Mouse (Mus musculus) ovary, postnatal 10 days (tissue): ENCODE measurements around the gene Pcna.
"Not testable (repeated sequence)": the region's sequence is repeated elsewhere in the genome, so short reads cannot be mapped to it uniquely, and the experiment has no call there.

Source experiments
- DNase-seq: peaks from one replicate; pipeline ENCODE4 v3.0.0; 2022; ENCODE audit warnings: low spot score

The Pcna gene

GRCm38 (mm10) chr2:132276249-132276648 is 23.1 kb upstream of the Pcna start:
- no peak for DNase-seq

DNA sequence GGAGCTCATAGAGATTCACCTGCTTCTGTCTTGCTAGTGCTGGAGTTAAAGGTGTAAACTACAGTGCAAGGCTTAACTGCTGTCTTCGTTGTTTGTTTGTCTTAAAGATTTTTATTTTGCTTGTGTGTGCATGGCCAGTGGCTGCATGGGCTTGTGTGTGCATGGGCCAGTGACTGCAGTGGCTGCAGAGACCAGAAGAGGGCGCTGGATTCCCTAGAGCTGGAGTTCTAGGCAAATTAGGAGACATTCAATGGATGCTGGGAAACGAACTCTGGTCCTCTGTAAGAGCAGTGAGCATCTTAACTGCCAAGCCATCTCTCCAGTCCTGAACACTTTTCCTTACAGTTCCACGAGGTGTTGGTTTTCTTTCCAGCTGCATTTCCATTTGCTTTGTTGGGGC is 22.4 kb upstream of the Pcna start:
- DNase-seq = no peak

GRCm38 (mm10) chr2:132272694-132273389 is 19.7 kb upstream of the Pcna start:
- DNase-seq = no peak

- no peak for DNase-seq
Observed at GRCm38 (mm10) chr2:132270331-132270951, 17.3 kb upstream of the Pcna start.

DNA sequence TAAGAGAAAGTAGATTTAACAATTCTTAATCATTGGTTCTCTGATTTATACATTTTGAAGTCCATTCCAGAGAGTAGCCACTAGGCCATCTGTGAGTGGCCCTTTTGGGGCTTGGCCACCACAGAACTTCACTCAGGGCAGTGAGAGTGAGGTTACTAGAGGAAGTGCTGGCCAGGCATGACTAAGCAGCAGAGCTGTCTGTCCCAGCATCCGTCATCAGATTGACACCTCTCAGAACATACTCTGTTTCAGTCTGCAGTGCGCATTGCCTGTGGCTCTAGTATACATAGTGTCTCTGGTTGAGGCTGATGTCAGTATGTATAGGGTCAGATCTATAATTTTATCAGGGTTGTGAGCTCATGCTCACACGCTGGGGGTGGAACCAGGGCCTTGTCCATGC is 16.1 kb upstream of the Pcna start:
- DNase-seq = no peak

- no peak for DNase-seq
Observed at GRCm38 (mm10) chr2:132266086-132266485, 13.0 kb upstream of the Pcna start.

DNA sequence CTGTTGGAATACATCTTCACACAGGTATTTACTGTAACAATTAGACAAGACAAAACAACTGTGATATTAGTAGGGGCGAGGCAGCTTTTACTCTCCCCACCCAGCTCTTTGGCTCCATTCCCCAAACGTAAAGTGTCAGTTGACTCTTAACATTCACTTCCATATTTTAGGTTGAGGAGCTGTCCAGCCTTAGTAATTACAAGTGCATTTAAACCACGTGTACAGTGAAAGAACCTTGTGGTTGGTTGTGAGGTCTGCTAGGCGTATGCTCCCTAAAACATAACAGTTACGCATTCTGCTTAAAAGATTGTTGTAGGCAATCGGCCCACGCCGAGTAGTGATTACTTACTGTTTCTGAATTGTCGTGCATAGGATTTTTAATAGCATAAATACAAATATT is 12.1 kb upstream of the Pcna start:
- DNase-seq = no peak

- no peak for DNase-seq
Observed at GRCm38 (mm10) chr2:132264266-132264710, 11.2 kb upstream of the Pcna start.

DNA sequence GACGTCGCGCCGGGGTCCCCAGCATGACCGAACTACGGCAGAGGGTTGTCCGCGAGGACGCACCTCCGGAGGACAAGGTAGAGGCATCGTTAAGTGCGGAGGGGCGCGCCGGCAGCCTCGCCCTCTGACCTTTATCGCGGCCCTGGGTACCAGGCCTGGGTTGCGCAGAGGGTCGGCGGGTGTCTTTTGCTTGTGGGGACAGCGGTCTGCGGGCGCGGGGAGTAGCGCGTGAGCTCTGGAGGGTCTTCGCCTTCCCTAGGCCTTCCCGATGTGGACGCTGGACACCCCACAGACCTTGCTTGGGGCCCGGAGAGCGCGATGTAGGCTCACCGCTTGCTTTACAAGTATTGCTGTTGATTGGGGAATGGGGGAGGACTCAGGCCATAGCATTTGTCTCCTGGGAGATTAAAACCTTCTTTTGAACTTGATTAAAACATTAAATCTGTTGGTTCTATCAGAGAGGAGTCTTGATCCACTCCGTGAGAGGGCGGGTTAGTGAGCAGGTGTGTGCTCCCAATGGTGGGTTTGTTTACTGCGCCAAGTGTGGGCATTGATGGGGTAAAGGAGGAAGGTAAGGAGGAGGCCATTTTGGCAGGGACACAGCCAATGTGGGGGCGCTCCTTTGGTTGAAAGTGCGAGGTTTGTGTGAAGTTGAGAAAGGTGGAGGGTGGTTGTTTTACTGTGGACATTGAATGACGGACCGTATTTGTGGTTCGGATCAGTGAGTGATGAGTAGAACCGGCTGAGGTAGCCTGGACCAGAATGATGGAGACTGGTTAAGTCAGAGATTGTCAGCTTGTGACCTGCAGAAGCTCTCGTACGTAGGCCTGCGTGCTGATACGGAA is 10.5 kb upstream of the Pcna start:
- DNase-seq = no peak

DNA sequence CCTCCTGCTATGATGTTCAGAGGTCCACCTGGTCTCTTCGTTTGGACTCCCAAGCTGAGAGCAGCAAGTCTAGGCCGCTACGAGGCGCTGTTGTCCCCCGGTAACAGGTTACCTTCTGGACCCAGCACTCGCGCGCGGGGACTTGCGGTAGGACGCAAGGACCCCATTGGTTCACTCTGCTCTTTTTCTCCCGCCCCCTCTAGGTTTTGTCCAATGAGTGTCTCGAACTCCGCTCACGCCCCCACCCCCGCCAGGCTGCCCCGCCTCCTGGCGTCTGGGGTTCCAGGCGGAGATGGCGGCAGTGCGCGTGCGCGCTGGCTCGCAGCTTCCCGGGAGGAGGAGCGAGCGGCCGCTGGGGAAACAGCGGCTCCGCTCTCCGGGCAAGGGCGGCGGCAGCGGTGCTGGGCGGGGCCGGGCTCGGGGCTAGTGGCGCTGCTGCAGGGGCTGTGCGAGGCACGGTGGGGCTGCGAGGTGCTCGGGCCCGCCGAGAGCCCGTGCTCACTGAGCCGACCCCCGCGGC is 9.8 kb upstream of the Pcna start, which contains the start of gene Cds2:
Gene Cds2 (plus strand): TSS at position 270 of the 520 bp plus-strand sequence.
- peak; percentile 96 for DNase-seq

DNA sequence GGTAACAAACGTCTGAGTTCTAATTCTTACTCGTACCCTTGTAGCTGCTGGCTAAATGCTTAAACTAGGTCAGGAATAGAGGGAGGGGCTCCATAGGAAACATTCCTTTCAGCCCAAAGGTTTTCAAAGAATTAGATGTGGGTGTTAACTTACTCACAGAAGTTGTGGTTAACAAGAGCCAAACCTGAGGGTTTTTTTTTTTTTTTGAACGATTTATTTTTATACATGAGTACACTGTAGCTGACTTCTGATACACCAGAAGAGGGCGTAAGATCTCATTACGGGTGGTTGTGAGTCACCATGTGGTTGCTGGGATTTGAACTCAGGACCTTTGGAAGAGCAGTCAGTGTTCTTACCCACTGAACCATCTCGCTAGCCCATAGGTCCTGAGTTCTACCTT is 9.1 kb upstream of the Pcna start:
- no peak for DNase-seq

DNA sequence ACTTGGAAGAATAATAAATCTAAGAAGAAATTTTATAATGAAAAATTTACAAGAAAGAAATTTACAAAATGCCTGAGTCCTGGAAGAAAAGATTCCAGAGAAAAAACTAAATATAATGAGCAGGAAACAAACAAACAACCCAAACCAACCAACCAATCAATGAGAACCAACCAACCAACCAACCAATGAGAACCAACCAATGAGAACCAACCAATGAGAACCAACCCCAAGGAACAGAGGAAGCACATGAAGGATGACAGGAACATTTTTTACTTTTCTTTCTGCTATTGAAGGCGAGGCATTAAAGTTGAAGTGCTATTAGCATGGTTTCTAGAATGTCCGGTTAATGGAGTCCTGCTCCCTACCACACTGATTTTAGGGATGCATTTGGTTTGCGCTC is 7.5 kb upstream of the Pcna start:
- no peak for DNase-seq

DNA sequence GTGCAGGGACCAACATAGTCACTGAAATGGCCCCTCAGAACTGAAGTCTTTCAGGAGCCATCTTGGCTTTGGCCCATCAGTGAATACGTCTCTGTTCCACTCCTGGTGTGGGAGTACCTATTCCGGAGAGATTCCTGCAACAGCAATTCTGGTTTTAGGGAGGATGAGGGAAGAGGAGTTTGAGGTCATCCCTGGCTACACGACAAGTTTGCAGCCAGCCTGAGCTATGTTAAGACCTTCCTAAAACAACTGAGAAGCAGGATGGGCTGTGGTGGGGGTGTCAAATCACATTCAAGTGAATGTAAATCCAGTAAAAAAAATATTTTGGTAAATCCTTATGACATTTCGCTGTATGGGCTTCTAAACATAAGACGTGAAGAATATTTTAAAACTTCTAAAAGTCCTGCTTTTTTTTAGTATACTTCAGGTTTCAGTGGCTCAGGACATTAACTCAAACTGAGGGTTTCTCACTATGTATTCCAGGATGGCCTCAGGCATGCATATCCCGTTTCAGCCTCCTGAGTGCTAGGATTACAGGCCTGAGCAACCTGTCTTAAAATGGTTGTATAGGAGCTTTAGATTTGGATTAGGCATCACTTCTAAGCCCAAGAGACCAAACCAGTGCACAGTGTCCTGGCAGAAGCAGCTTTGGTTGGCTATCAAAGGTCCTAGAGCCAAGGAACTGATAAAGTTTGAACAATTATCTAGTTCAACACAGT is 4.4 kb upstream of the Pcna start:
- no peak for DNase-seq

- no peak for DNase-seq
Observed at GRCm38 (mm10) chr2:132253603-132254002, 489 bp upstream of the Pcna start.

DNA sequence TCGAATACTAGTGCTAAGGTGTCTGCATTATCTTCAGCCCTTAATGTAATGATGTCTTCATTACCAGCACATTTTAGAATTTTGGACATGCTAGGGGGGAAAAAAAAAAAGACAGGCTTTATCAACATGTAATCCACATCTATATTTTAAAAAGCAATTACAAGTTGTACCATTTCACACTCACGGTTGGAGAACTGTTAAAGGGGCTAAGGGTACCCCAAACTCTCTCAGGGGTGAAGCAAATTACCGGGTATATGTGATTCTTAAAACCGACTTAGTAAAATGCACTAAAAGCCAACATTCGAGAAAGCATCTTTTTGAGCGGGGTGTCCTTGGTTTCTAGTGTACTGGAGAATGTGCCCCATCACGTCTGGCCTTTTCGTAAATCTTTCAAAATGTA is 1.2 kb downstream of the Pcna start:
- no peak for DNase-seq

DNA sequence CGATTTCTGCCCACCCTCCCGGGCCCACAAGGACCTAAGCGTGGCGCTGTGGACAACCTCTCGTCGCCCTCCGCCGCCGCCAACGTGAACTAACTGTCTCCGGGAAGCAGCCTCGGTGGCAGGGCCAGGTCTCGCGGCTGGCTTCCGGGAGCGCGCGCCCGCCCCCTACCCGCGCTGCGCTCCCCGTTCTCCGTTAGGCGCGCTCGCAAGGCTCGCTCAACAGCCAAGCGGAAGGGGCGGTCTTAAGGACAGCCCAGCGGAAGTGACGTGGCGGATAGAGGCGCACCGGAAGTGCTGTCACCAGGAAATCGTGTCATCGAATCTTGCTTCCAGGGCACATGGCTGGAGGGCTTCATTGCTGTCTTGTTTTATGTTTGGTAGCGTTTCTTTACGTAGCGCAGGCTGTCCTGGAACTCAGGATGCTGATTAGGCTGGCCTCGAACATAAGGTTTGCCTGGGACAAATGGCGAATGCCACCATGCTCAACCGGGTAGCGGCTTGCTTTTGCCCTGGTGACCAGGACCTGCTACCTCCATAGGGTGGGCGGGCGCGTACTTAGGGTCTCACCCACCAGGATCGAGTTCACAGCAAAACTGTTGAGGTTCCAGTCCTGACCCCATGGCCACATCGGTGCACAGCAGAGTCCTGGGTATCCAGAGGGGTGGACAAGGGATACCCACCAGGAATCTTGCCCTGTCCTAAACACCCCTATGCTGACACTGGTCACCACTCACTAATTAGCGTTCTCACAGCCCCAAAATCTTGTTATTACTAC is 5.4 kb downstream of the Pcna start, which contains the start of gene Tmem230:
Gene Tmem230 (minus strand): TSS at position 269 of the 775 bp plus-strand sequence.
- DNase-seq = peak; percentile 77

DNA sequence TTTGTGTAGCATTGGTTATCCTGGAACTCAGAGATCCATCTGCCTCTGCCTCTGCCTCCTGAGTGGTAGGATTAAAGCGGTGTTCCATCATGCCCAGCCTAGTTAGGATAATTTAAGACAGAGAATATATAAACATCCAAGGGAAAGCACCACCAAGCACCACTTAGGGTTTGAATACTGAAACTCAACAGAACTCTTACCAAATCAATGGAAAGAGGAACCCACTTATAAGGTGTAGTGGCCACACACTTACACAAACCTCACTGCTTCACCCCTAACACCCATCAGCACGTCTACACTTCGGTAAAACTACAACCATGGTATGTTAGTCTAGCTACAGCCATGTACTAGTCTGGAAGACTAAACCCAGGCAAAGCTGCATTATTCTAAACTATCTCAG is 9.7 kb downstream of the Pcna start:
- DNase-seq = no peak

DNA sequence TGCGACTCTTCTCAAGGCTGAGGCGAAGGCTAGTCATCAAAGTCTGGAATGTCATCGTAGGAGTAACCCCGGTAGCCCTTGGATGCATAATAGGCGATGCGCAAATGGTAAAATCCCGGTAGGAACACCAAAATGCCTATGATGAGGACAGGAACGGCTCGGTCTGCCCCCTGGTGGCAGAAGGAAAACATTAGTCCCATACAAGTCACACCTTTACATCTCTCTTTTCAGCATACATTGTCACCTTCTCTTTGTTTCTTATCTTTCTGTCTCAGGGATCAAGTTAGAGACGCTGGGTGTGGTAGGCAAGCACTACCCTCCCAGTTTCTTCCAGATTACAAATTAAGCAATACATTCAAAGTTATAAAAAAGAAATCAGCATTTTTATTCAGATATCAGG is 12.7 kb downstream of the Pcna start:
- not testable (repeated sequence) for DNase-seq

- not testable (repeated sequence) for DNase-seq
Observed at GRCm38 (mm10) chr2:132239434-132239833, 13.7 kb downstream of the Pcna start.

- DNase-seq = no peak
Observed at GRCm38 (mm10) chr2:132235975-132236374, 17.1 kb downstream of the Pcna start.

DNA sequence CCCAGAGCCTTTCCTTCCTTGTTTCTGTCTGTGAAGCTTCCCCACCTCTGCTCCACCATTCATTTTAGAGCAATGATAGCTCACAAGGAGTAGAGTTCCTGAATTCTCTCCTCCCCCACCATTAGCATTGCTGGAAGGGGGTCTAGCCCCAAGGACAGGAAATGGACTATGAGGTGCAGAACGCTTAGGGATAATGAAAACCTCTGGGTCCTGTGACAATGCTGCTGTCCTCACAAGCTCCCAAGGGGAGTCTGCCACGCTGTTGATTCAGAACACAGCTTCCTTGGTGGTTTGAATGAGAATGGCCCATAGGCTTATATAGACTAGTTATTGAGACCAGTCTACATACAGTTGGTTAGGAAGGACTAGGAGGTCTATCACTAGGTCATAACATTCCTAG is 17.8 kb downstream of the Pcna start:
- no peak for DNase-seq
